Mouse (Mus musculus) thymus, adult 2 months (tissue): ENCODE data around the gene Tada2b.

ENCODE experiments used
- CTCF ChIP-seq: fragments of 200-500 bp; IDR thresholded peaks from 2 replicates; pipeline ENCODE4 v1.5.1; 2012; ENCODE audit warnings: mild to moderate bottlenecking, control low read depth, low read length, moderate library complexity, borderline replicate concordance; ENCODE audit not compliant: control insufficient read depth, poor library complexity, insufficient read depth; ENCODE audit errors: extremely low read depth
- POLR2A ChIP-seq: fragments of 200-500 bp; IDR thresholded peaks from 2 replicates; pipeline ENCODE4 v1.6.1; 2012; ENCODE audit warnings: mild to moderate bottlenecking, low read length, control low read depth, moderate library complexity; ENCODE audit not compliant: control insufficient read depth, poor library complexity, insufficient read depth; ENCODE audit errors: extremely low read depth

DNA sequence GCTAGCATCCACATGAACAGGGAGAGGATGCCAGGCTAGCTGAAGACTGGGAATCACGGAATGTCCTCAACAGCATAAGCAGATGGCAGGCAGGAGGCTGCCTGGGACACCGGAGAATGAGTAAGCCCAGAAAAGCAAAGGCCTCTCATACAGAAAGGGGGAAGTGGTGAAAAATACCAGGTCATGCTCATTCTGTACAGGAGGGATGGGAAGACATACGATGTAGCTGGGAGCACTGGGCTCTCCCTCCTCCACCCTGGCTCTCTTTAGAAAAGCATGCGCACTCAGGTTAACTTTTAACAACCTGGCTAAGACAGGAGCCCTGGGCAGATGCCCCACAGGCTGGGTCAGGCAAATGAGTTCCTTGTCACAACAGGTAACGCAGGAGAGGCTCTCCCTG, 57.7 kb downstream of the Tada2b start:
- TF ChIP-seq POLR2A = no peak
- no peak for TF ChIP-seq CTCF
